Mouse (Mus musculus) heart, adult 2 months (tissue): Measurements from ENCODE around the gene Ngfr.

Experiments
- CTCF ChIP-seq: fragments of 200-600 bp; IDR thresholded peaks from 2 replicates; pipeline ENCODE4 v1.8.1; 2022; ENCODE audit warnings: antibody characterized with exemption, mild to moderate bottlenecking, moderate library complexity
- EP300 ChIP-seq: fragments of 200-500 bp; IDR thresholded peaks from 2 replicates; pipeline ENCODE4 v1.6.1; 2011; ENCODE audit warnings: low read depth, low read length, control low read depth; ENCODE audit not compliant: insufficient read depth

GRCm38 (mm10) chr11:95621541-95622130 is 34.1 kb upstream of the Ngfr start:
- TF ChIP-seq CTCF (no peak), EP300 (no peak)
